Mouse (Mus musculus) cerebellum, adult 9-10 months (tissue): ENCODE measurements around the gene Fam19a5.
A peak's percentile ranks its signal among the peaks of the same experiment; 100 is the strongest.

Source experiments
- DNase-seq: peaks from one replicate; pipeline ENCODE4 v3.0.0; 2022

Fam19a5 gene

GRCm38 (mm10) chr15:87543599-87544338 is at the start of gene Fam19a5:
Gene Fam19a5, plus strand, starts transcription at chr15:87544299.
- peak; percentile 74 for DNase-seq

- no peak for DNase-seq
Observed at GRCm38 (mm10) chr15:87501737-87502136, 42.4 kb upstream of the Fam19a5 start.

DNA sequence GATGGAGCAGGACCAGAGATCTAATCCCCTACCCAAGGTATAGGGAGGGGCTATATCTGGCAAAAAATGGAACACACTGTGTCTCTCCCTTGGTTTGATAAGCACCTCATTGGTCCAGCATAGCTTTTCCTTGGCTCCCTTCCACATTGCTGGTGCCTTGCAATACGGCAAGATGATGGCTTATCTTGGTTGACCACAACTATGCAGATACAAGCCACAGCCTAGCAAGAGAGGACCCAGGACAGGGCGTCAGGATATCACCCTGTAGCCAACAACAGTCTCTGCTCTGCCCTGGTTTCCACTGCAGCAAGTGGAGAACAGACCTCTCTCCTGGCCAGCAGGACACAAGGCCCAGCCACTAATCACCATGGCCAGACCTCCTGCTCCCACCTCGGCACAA is 36.8 kb upstream of the Fam19a5 start:
- DNase-seq = no peak

GRCm38 (mm10) chr15:87510886-87511285 is 33.2 kb upstream of the Fam19a5 start:
- no peak for DNase-seq

GRCm38 (mm10) chr15:87518161-87518560 is 25.9 kb upstream of the Fam19a5 start:
- no peak for DNase-seq

DNA sequence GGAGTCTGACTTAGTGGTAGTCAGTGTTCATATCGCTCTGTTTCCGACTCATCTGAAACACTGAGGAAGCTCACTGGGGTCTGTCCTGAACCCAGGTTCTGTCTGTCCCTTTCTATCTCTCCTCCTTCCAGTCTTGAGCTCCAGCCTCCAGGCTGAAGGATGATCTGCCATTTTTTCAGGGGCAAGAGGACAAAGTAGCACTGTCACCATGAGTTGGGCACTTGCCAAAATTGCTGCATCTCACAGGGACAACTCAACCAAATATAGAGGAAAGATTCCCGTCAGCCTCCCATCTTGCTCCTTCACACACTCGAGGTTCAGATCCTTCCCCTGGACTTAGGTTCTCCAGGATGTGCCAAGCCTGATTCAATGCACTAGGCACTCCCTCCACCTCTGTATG is 14.8 kb upstream of the Fam19a5 start:
- no peak for DNase-seq

GRCm38 (mm10) chr15:87541656-87542055 is 2.4 kb upstream of the Fam19a5 start:
- DNase-seq = peak; percentile 44

GRCm38 (mm10) chr15:87544401-87545129 is 466 bp downstream of the Fam19a5 start:
- peak; percentile 50 for DNase-seq

DNA sequence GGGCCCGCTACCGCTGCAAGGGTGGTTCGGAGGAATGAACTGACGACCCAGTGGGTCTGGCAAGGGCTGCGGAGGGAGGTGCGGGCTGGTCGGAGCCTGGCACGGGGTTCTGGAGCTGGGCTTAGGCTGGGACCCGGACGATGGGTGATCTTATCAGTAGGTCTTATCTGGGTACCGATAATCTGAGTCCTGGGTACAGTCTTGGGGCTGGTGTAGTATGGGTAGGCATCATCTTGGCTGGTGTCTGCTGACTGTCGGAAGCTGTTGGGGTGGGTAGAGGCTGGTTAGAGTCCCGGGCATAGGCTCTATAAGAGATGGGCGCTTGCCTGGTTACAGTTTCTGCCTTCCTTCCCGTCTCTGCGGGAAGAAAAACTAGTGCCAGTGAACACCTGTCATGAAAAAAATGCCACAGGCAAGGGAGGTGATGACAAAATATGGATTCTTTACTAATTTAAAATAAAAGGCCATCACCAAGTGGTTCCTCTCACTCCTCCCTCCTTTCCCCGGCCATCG is 1.1 kb downstream of the Fam19a5 start:
- peak; percentile 41 for DNase-seq

GRCm38 (mm10) chr15:87545731-87546360 is 1.7 kb downstream of the Fam19a5 start:
- DNase-seq = peak; percentile 48

GRCm38 (mm10) chr15:87547022-87547421 is 2.9 kb downstream of the Fam19a5 start:
- peak; percentile 80 for DNase-seq

GRCm38 (mm10) chr15:87549724-87550123 is 5.6 kb downstream of the Fam19a5 start:
- DNase-seq = peak; percentile 16

- peak; percentile 39 for DNase-seq
Observed at GRCm38 (mm10) chr15:87550756-87551155, 6.7 kb downstream of the Fam19a5 start.

GRCm38 (mm10) chr15:87551556-87551955 is 7.5 kb downstream of the Fam19a5 start:
- DNase-seq = peak; percentile 5

- no peak for DNase-seq
Observed at GRCm38 (mm10) chr15:87555811-87556210, 11.7 kb downstream of the Fam19a5 start.

DNA sequence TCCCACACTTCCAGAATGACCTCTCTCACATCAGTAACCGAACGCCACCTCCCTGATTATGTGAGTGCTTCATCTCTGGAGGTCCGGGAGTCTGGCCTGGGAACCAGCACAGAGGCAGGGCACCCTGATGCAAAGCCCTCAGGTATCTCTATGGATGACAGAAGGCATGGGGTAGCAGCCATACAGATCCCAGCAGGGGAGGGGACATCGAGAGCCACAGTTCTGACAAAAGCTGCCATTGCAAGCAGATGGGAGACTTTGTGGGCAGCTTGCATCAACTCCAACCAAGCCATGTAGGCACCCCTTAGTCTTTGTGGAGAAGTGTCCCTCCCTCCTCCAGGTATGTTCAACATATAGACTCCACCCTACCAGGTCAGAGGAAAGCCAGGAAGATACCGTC is 20.2 kb downstream of the Fam19a5 start:
- DNase-seq = peak; percentile 55

- DNase-seq = peak; percentile 90
Observed at GRCm38 (mm10) chr15:87566040-87566929, 22.2 kb downstream of the Fam19a5 start.

DNA sequence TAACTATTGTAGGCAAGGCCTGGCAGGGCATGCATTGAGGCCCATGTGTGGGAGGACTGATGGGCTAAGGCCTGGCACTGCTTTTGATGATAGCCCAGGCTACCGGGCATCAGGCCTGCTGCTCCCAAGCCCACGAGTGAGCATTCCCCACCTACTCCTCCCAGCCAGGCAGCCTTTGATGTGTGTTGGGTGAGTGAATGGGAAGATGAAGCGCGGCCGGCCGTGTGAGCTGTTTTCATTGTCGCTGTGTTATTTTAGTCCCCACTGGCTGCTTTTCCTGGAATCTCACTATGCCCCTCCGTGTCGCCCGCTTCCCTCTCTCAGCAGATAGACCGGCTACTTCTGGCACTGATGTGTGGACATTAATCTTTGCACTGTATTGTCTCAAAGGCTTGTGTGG is 26.1 kb downstream of the Fam19a5 start:
- DNase-seq = no peak

- DNase-seq = no peak
Observed at GRCm38 (mm10) chr15:87579861-87580260, 35.8 kb downstream of the Fam19a5 start.

- DNase-seq = peak; percentile 45
Observed at GRCm38 (mm10) chr15:87583921-87584621, 40.0 kb downstream of the Fam19a5 start.

- DNase-seq = no peak
Observed at GRCm38 (mm10) chr15:87590975-87591374, 46.9 kb downstream of the Fam19a5 start.

DNA sequence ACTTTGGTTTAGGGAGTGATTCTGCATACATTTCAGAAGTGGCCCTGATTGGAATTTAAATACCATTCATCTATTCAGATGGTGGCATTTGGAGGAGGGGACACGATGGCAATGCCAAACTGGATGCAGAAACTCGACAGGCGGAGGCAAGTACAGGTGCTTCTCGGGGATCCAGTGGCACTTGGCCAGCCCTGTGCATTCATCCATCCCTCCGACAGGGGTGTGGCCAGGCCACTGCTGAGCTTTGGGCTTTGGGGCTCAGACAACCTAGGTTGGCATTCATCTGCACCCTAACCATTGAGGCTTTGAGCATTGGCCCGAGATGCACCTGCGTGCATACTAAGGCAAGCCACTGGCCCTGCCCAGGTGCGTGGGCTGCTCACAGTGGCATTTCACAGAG is 52.6 kb downstream of the Fam19a5 start:
- DNase-seq = peak; percentile 60
